Mouse (Mus musculus): ENCODE measurements around the gene Lrrc19. TPM values are rescaled to one million over a fixed set of nuclear protein-coding genes. Genes with fewer than 3 reads are reported as not detected.

The Lrrc19 gene
- polyA plus RNA-seq, 1 experiment: not detected

DNA sequence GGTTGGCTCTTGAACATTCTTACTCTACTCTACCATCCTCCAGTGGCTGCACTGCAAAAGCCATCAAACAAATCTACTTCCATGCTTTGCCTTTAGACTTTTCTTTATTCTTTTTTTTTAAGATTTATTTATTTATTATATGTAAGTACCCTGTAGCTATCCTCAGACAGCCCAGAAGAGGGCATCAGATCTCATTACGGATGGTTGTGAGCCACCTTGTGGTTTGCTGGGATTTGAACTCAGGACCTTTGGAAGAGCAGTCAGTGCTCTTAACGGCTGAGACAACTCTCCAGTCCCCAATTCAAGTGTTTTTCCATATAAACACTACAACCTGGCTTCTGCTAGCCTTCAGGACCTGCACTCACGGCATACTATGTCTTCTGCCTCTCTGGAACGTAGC is 48.5 kb downstream of the Lrrc19 start:
- H3K36me3 ChIP-seq (ENCODE audit: control insufficient read depth, insufficient read depth, low read length): no peaks in the 10 kb centered on the region
- no peak for TF ChIP-seq POLR2A (IDR thresholded peaks at IDR 0.05; ENCODE audit: low read depth, low read length)
- TF ChIP-seq CTCF (IDR thresholded peaks at IDR 0.05; ENCODE audit: extremely low read depth, insufficient read depth, insufficient read length, insufficient replicate concordance): no peak
- H3K4me3 ChIP-seq (ENCODE audit: extremely low read depth, insufficient read depth, insufficient read length): no peak overlapping the region
- no peaks in the 10 kb centered on the region for H3K27me3 ChIP-seq (ENCODE audit: control insufficient read depth, insufficient read depth, low read length)
- DNase-seq (ENCODE audit: low read depth in 1 of 2, low spot score in 2 of 2): no peak
- peaks cover 2% of the 10 kb centered on the region; the same call in 1 of the 2 replicates for H3K4me1 ChIP-seq (ENCODE audit: control insufficient read depth, insufficient read depth, insufficient read length)
- 81% methylated on average over 4 of the region's 4 CpGs for WGBS
- no peak overlapping the region for H3K27ac ChIP-seq (ENCODE audit: insufficient read depth, low read length)

DNA sequence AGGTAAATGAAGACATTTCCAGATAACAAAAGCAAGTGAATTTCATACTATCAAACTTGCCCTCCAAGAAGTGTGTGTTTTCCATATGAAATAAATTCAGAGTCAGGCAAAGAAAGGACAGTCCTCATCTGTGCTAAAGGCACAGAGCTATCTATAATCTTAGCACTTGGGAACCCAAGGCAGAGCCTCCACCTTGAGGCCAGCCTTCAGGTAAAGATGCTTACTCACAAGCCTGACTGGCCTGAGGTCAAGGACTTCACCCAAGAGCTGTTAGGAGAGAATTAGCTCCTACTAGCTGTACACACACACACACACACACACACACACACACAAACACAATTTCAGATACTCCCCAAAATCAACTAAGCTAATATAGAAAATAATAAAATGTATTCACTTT is 57.2 kb downstream of the Lrrc19 start:
- Histone ChIP-seq H3K27me3 (ENCODE audit: control insufficient read depth, insufficient read depth, low read length) (no peaks in the 10 kb centered on the region), H3K36me3 (ENCODE audit: control insufficient read depth, insufficient read depth, low read length) (no peaks in the 10 kb centered on the region), H3K4me1 (ENCODE audit: control insufficient read depth, insufficient read depth, insufficient read length) (peaks cover 3% of the 10 kb centered on the region; the same call in 1 of the 2 replicates), H3K27ac (ENCODE audit: insufficient read depth, low read length) (no peak overlapping the region), H3K4me3 (ENCODE audit: extremely low read depth, insufficient read depth, insufficient read length) (no peak overlapping the region)
- no peak for DNase-seq (ENCODE audit: low read depth in 1 of 2, low spot score in 2 of 2)
- TF ChIP-seq POLR2A (IDR thresholded peaks at IDR 0.05; ENCODE audit: low read depth, low read length) (no peak), CTCF (IDR thresholded peaks at IDR 0.05; ENCODE audit: extremely low read depth, insufficient read depth, insufficient read length, insufficient replicate concordance) (no peak)

DNA sequence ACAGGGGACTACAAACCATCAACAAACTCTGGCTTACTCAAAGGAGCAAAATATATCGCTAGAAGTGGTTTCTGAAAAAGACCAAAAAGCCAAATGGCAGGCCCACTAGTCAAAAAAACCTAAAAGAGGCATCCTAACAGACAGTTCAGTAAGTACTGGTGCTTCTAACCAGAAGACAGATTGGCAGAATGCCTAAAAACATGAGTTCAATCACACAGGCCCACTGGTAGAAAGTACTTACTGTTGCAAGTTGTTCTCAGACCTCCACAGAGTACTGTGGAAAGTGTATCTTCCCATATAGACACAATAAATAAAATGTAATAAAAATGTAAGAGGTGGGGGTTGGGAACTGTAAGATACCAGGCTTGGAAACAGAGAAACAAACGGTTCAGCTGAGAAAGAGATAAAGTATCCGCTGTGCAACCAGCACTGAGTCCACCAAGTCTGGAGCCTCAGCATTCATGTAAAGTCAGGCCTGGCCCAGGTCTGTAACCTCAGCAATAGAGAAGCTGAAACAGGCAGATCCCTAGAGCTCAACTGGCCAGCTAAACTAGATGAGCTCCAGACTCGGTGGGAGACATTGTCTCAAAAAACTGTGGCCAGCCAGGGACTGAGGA is 58.1 kb downstream of the Lrrc19 start:
- no peak for DNase-seq (ENCODE audit: low read depth in 1 of 2, low spot score in 2 of 2)
- WGBS: 79% methylated on average over 4 of the region's 4 CpGs
- Histone ChIP-seq H3K36me3 (ENCODE audit: control insufficient read depth, insufficient read depth, low read length) (no peaks in the 10 kb centered on the region; the same call in 1 of the 2 replicates), H3K27me3 (ENCODE audit: control insufficient read depth, insufficient read depth, low read length) (no peaks in the 10 kb centered on the region), H3K27ac (ENCODE audit: insufficient read depth, low read length) (no peak overlapping the region), H3K4me1 (ENCODE audit: control insufficient read depth, insufficient read depth, insufficient read length) (peaks cover 3% of the 10 kb centered on the region; the same call in 1 of the 2 replicates), H3K4me3 (ENCODE audit: extremely low read depth, insufficient read depth, insufficient read length) (no peak overlapping the region)
- TF ChIP-seq CTCF (IDR thresholded peaks at IDR 0.05; ENCODE audit: extremely low read depth, insufficient read depth, insufficient read length, insufficient replicate concordance) (no peak), POLR2A (IDR thresholded peaks at IDR 0.05; ENCODE audit: low read depth, low read length) (no peak)

Other genes starting within 250 kb of the Lrrc19 start
- gene Gm10306, start 93.6 kb downstream of the Lrrc19 start, polyA plus RNA-seq (2012; rRNA removed): not detected in 2 replicates
- gene Caap1, start 93.3 kb downstream of the Lrrc19 start, polyA plus RNA-seq (2012; rRNA removed): 4.2 and 7.8 TPM in 2 replicates
- gene Plaa, start 46.9 kb downstream of the Lrrc19 start, polyA plus RNA-seq (2012; rRNA removed): 27.6 and 61.3 TPM in 2 replicates
- 0.21 and 0.33 TPM in 2 replicates for gene Ift74, start 35.7 kb downstream of the Lrrc19 start, polyA plus RNA-seq (2012; rRNA removed)
- gene Tek, start 89.1 kb upstream of the Lrrc19 start, polyA plus RNA-seq (2012; rRNA removed): 1.9 and 2.3 TPM in 2 replicates

Measured in spleen, adult 2 months (tissue).